Mouse (Mus musculus): Measurements from ENCODE around the gene Mr1. TPM values are rescaled to one million over a fixed set of nuclear protein-coding genes. Genes with fewer than 3 reads are reported as not detected.

Gene Mr1
- total and polyA plus RNA-seq, 3 experiments, result 4.3 to 7.6 (median 7.1) TPM

DNA sequence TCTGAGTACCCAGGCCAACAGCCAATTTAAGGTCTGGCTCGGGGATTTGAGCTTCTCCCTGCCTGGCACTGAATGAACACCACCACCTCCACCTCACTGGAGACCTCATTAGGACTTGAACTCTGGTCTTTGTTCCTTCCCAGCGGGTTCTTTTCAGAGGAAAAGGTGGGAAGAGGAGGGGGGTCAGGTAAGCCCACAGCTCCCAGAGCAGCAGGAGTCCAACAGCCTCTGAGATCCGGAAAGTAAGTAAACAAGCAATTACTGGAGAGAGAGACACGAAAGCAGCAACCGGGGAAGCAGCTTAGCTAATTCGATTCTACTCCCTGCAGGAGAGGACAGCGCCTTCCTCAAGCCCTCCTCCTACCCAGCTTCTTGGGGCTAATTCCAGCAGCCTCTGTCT is 60.2 kb downstream of the Mr1 start:
- no peak overlapping the region for H3K9ac ChIP-seq (ENCODE audit: insufficient read depth, low read depth)
- H3K4me2 ChIP-seq (ENCODE audit: insufficient read depth, low read depth, poor library complexity, severe bottlenecking), result no peak overlapping the region
- no peak for DNase-seq (ENCODE audit: extremely low read depth)
- no peak overlapping the region for H3K4me3 ChIP-seq (replicated peaks in 1 of 3; ENCODE audit: low read depth in 2 of 3, low read length in 2 of 3, poor library complexity in 1 of 3)
- no peak overlapping the region for H3K27ac ChIP-seq (ENCODE audit: insufficient read depth, low read depth)
- H3K9me3 ChIP-seq (replicated peaks; ENCODE audit: low read length), result no peaks in the 10 kb centered on the region
- TF ChIP-seq NRF1 (IDR thresholded peaks at IDR 0.05; ENCODE audit: low read depth, low read length), result no peak
- TF ChIP-seq UBTF (IDR thresholded peaks at IDR 0.05; ENCODE audit: low read depth, low read length), result no peak
- no peak for TF ChIP-seq E2F4 (IDR thresholded peaks at IDR 0.05; ENCODE audit: insufficient replicate concordance, low read depth, low read length)
- no peak for TF ChIP-seq MEF2A (IDR thresholded peaks at IDR 0.05; ENCODE audit: borderline replicate concordance, low read depth, low read length)
- TF ChIP-seq USF1 (IDR thresholded peaks at IDR 0.05; ENCODE audit: low read depth, low read length), result no peak
- no peak for TF ChIP-seq RCOR1 (conservative IDR thresholded peaks at IDR 0.05; ENCODE audit: low read depth, low read length)
- TF ChIP-seq RAD21 (IDR thresholded peaks at IDR 0.05; ENCODE audit: low read depth, low read length), result no peak
- no peak for TF ChIP-seq NELFE (IDR thresholded peaks at IDR 0.05; ENCODE audit: low read depth, low read length)
- no peak for TF ChIP-seq MAFK (IDR thresholded peaks at IDR 0.05; ENCODE audit: insufficient replicate concordance, low read length)
- no peak for TF ChIP-seq CTCF (conservative IDR thresholded peaks at IDR 0.05 in 1 of 2, IDR thresholded peaks at IDR 0.05 in 1 of 2; ENCODE audit: low read depth in 2 of 2, low read length in 2 of 2)
- TF ChIP-seq EP300 (IDR thresholded peaks at IDR 0.05; ENCODE audit: low read length), result no peak
- TF ChIP-seq MAX (IDR thresholded peaks at IDR 0.05; ENCODE audit: low read length), result no peak
- TF ChIP-seq CHD2 (IDR thresholded peaks at IDR 0.05; ENCODE audit: low read length), result no peak
- no peak for TF ChIP-seq KAT2A (IDR thresholded peaks at IDR 0.05; ENCODE audit: insufficient replicate concordance, low read length)
- TF ChIP-seq BHLHE40 (IDR thresholded peaks at IDR 0.05; ENCODE audit: low read depth, low read length), result no peak
- in situ Hi-C loops (cut with MboI; ENCODE audit: low pct_ligation_motif_present, low pct_unique_long_range_greater_than_20kb, low sequenced_read_pairs) (loop anchor here (5.0 kb wide), 1 partner anchor 34 kb away; no protein-coding TSS in a partner anchor), dilution Hi-C loops (cut with MboI; ENCODE audit: extremely low pct_ligation_motif_present, extremely low pct_unique_long_range_greater_than_20kb, low sequenced_read_pairs) (no loop called here)
- peaks cover 15 to 73% of the 10 kb centered on the region in 2 experiments; a peak in 3 of 4 replicates for H3K4me1 ChIP-seq (ENCODE audit: control insufficient read depth in 1 of 2, insufficient read depth in 2 of 2)
- H3K79me2 ChIP-seq (replicated peaks; ENCODE audit: control insufficient read depth, extremely low read depth, insufficient read depth, poor library complexity, severe bottlenecking), result no peaks in the 10 kb centered on the region
- H3K36me3 ChIP-seq (replicated peaks in 1 of 2; ENCODE audit: control insufficient read depth in 1 of 2, insufficient read depth in 1 of 2, low read length in 1 of 2), result no peaks in the 10 kb centered on the region
- no peaks in the 10 kb centered on the region for H3K27me3 ChIP-seq (replicated peaks)

DNA sequence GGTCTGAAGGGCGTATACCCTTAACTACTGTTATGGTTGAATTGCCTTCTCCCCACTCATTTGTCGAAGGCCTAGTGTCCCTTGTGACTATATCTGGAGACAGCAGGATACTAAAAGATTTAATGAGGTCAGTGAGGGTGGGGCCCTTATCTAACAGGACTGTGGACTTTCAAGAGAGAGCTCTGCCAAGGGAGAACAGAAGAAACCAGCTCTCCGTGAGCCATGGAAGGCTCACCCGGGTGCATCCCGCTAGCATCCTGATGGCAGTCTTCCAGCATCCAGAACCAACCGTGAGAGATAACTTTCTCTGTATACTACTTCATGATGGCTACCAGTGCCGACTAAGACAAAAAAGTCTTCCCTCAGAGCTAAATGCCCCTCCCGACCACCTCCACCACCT is 61.8 kb downstream of the Mr1 start:
- dilution Hi-C loops (cut with MboI; ENCODE audit: extremely low pct_ligation_motif_present, extremely low pct_unique_long_range_greater_than_20kb, low sequenced_read_pairs), result no loop called here

More for the DNA sequence above, 61.8 kb downstream of the Mr1 start:
- no peaks in the 10 kb centered on the region for H3K36me3 ChIP-seq (replicated peaks in 1 of 2; ENCODE audit: control insufficient read depth in 1 of 2, insufficient read depth in 1 of 2, low read length in 1 of 2)
- no peak for DNase-seq (ENCODE audit: extremely low read depth)
- in situ Hi-C loops (cut with MboI; ENCODE audit: low pct_ligation_motif_present, low pct_unique_long_range_greater_than_20kb, low sequenced_read_pairs), result loop anchor here (5.0 kb wide), 1 partner anchor 33 kb away; no protein-coding TSS in a partner anchor
- no peaks in the 10 kb centered on the region for H3K79me2 ChIP-seq (replicated peaks; ENCODE audit: control insufficient read depth, extremely low read depth, insufficient read depth, poor library complexity, severe bottlenecking)
- H3K9me3 ChIP-seq (replicated peaks; ENCODE audit: low read length), result no peaks in the 10 kb centered on the region
- no peak overlapping the region for H3K4me3 ChIP-seq (replicated peaks in 1 of 3; ENCODE audit: low read depth in 2 of 3, low read length in 2 of 3, poor library complexity in 1 of 3)
- H3K27ac ChIP-seq (ENCODE audit: insufficient read depth, low read depth), result no peak overlapping the region
- H3K27me3 ChIP-seq (replicated peaks), result no peaks in the 10 kb centered on the region
- peaks cover 11 to 59% of the 10 kb centered on the region in 2 experiments; a peak in 3 of 4 replicates for H3K4me1 ChIP-seq (ENCODE audit: control insufficient read depth in 1 of 2, insufficient read depth in 2 of 2)
- H3K9ac ChIP-seq (ENCODE audit: insufficient read depth, low read depth), result no peak overlapping the region
- TF ChIP-seq ZC3H11A (IDR thresholded peaks at IDR 0.05; ENCODE audit: low read depth, low read length) (no peak), ZKSCAN1 (IDR thresholded peaks at IDR 0.05; ENCODE audit: borderline replicate concordance, low read depth, low read length) (no peak)
- no peak overlapping the region for H3K4me2 ChIP-seq (ENCODE audit: insufficient read depth, low read depth, poor library complexity, severe bottlenecking)
